Mouse (Mus musculus) forebrain, embryonic 13.5 days (tissue): Measurements from ENCODE around the gene Ndufa5. TPM values are rescaled to one million over a fixed set of nuclear protein-coding genes. Genes with fewer than 3 reads are reported as not detected.

Source experiments
- ATAC-seq: fragments of 200-750 bp; cut with Nextera tagmentation; 2 replicates; pipeline ENCODE4 v1.8.0; 2017
- H3K27ac ChIP-seq: fragments of 300-500 bp; sonication (generic); 2 replicates; pipeline ENCODE4 v1.5.1; 2015; ENCODE audit warnings: inconsistent platforms, mild to moderate bottlenecking, moderate library complexity
- H3K27me3 ChIP-seq: fragments of 300-500 bp; sonication (generic); 2 replicates; pipeline ENCODE4 v1.6.1; 2015; ENCODE audit warnings: mild to moderate bottlenecking, inconsistent platforms
- H3K36me3 ChIP-seq: fragments of 300-500 bp; sonication (generic); 2 replicates; pipeline ENCODE4 v1.6.1; 2015; ENCODE audit warnings: mild to moderate bottlenecking, inconsistent platforms; ENCODE audit not compliant: poor library complexity, severe bottlenecking
- H3K4me1 ChIP-seq: fragments of 300-500 bp; sonication (generic); 2 replicates; pipeline ENCODE4 v1.6.1; 2015; ENCODE audit warnings: inconsistent platforms
- H3K4me2 ChIP-seq: fragments of 300-500 bp; sonication (generic); 2 replicates; pipeline ENCODE4 v1.6.1; 2015; ENCODE audit warnings: inconsistent platforms, mild to moderate bottlenecking, moderate library complexity
- H3K4me3 ChIP-seq: fragments of 300-500 bp; sonication (generic); 2 replicates; pipeline ENCODE4 v1.5.1; 2015; ENCODE audit warnings: mild to moderate bottlenecking, inconsistent platforms
- H3K9ac ChIP-seq: fragments of 300-500 bp; sonication (generic); 2 replicates; pipeline ENCODE4 v1.6.1; 2015; ENCODE audit warnings: mild to moderate bottlenecking, inconsistent platforms
- H3K9me3 ChIP-seq: fragments of 300-500 bp; sonication (generic); replicated peaks from 2 replicates; pipeline ENCODE4 v1.6.1; 2016; ENCODE audit warnings: inconsistent platforms
- WGBS: fragments of 180-500 bp; shearing (Covaris S2); methylation state at CpG from one replicate; pipeline ENCODE4 v1.1.7; 2015; 5-methylcytosine and 5-hydroxymethylcytosine counted together
- polyA plus RNA-seq: library from polyadenylated mRNA; unstranded; fragments of >200 nt; fragmentation: Nextera tagmentation; extraction: Ambion mirVana; gene quantifications from 2 replicates; pipeline ENCODE4 v1.2.1, GENCODE M21; 2015

Ndufa5 gene
- polyA plus RNA-seq, 1 experiment from 2014 or later: 362 TPM

DNA sequence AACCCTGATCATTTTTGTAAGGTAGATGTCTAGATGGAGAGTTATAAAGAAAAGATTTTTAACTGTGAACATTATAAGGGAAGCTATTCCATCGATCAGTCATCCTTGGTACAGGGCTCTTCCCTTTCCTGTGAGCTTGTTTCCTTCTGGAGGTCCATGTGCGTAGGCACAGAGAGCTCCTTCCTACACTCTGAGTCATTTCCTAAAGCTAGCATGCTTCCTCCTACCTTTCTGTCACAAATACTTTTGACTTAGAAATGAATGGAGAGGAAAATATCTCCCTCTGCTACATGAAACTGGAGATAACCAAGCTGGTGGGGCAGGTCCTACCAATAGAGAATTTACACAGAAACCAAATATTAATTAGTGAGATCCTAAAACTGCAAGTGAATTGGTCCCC, 22.0 kb upstream of the Ndufa5 start:
- Histone ChIP-seq H3K36me3 (no peaks in the 10 kb centered on the region), H3K27ac (no peak overlapping the region), H3K27me3 (no peaks in the 10 kb centered on the region), H3K9me3 (no peaks in the 10 kb centered on the region), H3K4me1 (no peaks in the 10 kb centered on the region), H3K4me2 (no peak overlapping the region), H3K4me3 (no peak overlapping the region), H3K9ac (no peak overlapping the region)
- ATAC-seq: no peak
- 91% methylated on average over 2 of the region's 2 CpGs for WGBS

DNA sequence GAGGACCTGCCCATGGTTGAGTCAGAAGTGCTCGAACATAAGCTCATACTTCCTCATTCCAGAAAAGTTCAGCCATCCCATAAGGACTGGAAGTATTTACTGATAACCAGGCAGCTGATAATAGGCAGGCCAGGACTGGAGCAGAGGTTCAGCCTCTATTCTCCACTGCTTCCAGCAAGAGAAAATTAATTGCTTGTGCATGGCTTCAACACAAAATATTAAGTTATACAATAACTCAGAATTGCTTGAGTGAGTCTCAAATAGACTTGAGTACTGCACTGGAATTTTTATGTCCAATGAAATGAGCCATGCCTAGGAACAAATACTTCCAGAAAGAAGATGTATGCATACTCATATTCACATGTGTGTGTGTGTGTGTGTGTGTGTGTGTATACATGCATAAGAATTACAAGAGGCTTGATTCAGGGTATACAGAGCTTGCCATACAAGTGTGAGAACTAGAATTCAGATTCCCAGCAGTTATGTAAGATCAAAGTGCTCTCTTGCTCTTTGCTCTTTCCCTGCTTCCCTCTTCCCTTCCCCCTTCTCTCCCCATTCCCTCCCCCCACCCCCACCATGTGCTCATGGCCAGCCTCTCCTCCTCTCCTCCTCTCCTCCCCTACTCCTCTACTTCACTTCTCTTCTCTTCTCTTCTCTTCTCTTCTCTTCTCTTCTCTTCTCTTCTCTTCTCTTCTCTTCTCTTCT, 19.1 kb upstream of the Ndufa5 start:
- no peaks in the 10 kb centered on the region for H3K27me3 ChIP-seq
- no peak overlapping the region for H3K4me3 ChIP-seq
- H3K27ac ChIP-seq: no peak overlapping the region
- H3K36me3 ChIP-seq: no peaks in the 10 kb centered on the region
- no peak overlapping the region for H3K9ac ChIP-seq
- no peak overlapping the region for H3K4me2 ChIP-seq
- no peak for ATAC-seq
- no peaks in the 10 kb centered on the region for H3K9me3 ChIP-seq
- WGBS: 90% methylated on average over 1 of the region's 1 CpGs
- no peaks in the 10 kb centered on the region for H3K4me1 ChIP-seq

DNA sequence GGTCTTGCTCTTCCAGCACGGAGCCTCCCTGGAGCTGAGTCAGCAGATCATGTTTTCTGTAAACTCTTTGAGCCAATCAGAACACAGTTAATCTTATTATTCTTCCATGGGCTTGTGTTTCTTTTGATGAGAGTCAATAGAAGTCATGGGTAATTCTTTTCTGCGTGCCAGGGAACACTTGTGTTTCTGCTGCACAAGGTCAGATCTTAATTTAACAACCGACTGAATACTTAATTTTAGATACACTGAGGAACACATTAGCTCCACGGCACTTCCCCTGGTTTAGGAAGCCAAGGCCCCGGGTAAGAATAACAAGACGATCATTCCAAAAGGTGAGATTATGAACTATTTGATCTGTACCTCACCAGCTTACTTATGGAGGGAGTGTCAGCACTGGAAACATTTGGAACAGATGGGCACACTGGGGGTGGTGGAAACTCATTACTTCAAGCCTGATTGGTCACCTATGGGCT, 15.3 kb upstream of the Ndufa5 start:
- H3K9me3 ChIP-seq: no peaks in the 10 kb centered on the region
- H3K27me3 ChIP-seq: no peaks in the 10 kb centered on the region
- H3K4me3 ChIP-seq: no peak overlapping the region
- 72% methylated on average over 6 of the region's 6 CpGs for WGBS
- H3K36me3 ChIP-seq: no peaks in the 10 kb centered on the region
- no peak for ATAC-seq
- H3K27ac ChIP-seq: no peak overlapping the region
- H3K4me1 ChIP-seq: no peaks in the 10 kb centered on the region
- no peak overlapping the region for H3K9ac ChIP-seq
- H3K4me2 ChIP-seq: no peak overlapping the region

DNA sequence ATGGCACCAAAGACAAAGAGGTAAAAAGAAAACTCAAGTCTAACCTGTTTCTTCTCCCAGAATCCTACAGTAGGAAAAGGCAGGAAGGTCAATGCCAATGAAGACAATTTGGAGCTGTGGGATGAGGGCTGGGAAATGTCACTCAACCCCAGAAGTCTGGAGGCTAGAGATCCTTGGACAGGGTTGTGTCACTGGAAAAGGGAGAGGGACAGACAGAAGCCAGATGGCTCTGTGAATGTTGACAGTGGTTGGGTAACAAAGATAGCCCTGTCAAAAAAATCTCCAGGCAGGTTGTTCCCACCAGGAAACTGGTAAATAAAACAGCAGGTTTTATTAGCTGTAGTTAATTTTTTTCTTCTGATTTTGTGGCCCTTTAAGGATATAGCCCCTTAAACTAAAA, 14.6 kb upstream of the Ndufa5 start:
- Histone ChIP-seq H3K4me3 (no peak overlapping the region), H3K27me3 (no peaks in the 10 kb centered on the region), H3K4me1 (no peaks in the 10 kb centered on the region), H3K4me2 (no peak overlapping the region), H3K9me3 (no peaks in the 10 kb centered on the region), H3K27ac (no peak overlapping the region), H3K9ac (no peak overlapping the region), H3K36me3 (no peaks in the 10 kb centered on the region)
- no peak for ATAC-seq

DNA sequence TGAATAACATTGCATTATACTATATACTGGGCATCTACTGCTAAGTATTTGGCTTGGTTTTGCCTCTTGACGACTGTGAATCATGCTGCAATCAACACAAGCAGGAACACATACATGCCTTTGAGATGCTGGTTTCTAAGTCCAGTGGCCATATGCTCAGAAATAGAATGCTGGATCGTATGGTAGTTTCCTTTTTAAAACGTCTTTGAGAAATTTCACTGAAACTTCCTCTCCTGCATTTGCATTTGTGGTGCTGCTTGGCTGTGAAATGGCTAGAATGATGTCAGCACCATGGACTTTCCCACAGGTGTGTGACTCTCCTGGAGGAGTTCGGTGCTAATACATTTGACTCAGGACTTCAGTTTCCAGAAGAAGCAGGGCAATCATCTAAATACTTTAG, 12.3 kb upstream of the Ndufa5 start:
- H3K9me3 ChIP-seq: no peaks in the 10 kb centered on the region
- ATAC-seq: no peak
- no peak overlapping the region for H3K4me2 ChIP-seq
- no peaks in the 10 kb centered on the region for H3K4me1 ChIP-seq
- H3K27ac ChIP-seq: no peak overlapping the region
- H3K27me3 ChIP-seq: no peaks in the 10 kb centered on the region
- no peaks in the 10 kb centered on the region for H3K36me3 ChIP-seq
- H3K4me3 ChIP-seq: no peak overlapping the region
- 75% methylated on average over 4 of the region's 4 CpGs for WGBS
- no peak overlapping the region for H3K9ac ChIP-seq

DNA sequence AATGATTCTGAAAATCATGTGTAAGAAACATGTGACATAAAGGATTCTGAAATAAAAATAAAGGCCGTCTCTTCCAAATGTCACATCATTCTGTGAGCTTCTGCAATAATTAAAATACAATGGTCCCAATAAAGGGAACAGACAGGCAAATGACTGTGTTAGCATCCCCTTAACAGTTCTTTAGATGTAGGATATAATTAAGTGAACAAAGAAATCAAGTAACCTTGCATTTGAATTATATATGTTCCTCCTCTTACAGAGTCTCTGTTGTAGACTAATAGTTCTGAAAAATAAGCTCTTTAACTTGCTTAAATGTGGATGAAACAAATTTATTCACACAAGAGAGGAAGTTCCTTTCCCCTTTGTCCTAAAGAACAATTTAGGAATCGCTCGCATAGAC, 10.6 kb upstream of the Ndufa5 start:
- no peak overlapping the region for H3K27ac ChIP-seq
- H3K4me1 ChIP-seq: no peaks in the 10 kb centered on the region
- 85% methylated on average over 3 of the region's 3 CpGs for whole genome bisulfite sequencing
- H3K4me3 ChIP-seq: no peak overlapping the region
- H3K27me3 ChIP-seq: no peaks in the 10 kb centered on the region
- ATAC-seq: peak; percentile 51; the same call in 1 of the 2 replicates
- no peak overlapping the region for H3K9ac ChIP-seq
- H3K9me3 ChIP-seq: no peaks in the 10 kb centered on the region
- H3K4me2 ChIP-seq: no peak overlapping the region
- H3K36me3 ChIP-seq: no peaks in the 10 kb centered on the region

DNA sequence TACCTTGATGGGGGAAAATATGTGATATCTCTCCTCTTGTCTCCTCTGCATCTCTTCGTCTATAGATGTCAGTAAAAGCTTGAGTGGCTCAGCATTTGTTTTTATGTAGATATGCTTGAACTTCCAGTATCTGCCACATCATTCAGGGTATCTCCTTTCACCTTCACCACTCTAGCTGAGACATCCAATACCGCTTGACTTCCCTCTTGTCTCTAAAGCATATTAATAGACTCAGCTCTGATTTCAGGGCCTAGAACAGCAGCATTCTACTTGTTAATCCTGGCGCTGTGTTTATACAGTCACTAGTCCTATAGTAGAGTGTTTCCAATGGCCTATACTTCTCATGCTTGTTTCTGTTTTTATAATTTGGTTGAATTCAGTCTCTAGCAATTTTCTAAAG, 5.0 kb upstream of the Ndufa5 start:
- H3K27ac ChIP-seq: no peak overlapping the region
- 80% methylated on average over 3 of the region's 3 CpGs for WGBS
- H3K27me3 ChIP-seq: no peaks in the 10 kb centered on the region
- no peaks in the 10 kb centered on the region for H3K9me3 ChIP-seq
- H3K4me1 ChIP-seq: peaks cover 6% of the 10 kb centered on the region
- no peak overlapping the region for H3K9ac ChIP-seq
- H3K4me2 ChIP-seq: no peak overlapping the region
- no peak for ATAC-seq
- no peak overlapping the region for H3K4me3 ChIP-seq
- no peaks in the 10 kb centered on the region for H3K36me3 ChIP-seq

DNA sequence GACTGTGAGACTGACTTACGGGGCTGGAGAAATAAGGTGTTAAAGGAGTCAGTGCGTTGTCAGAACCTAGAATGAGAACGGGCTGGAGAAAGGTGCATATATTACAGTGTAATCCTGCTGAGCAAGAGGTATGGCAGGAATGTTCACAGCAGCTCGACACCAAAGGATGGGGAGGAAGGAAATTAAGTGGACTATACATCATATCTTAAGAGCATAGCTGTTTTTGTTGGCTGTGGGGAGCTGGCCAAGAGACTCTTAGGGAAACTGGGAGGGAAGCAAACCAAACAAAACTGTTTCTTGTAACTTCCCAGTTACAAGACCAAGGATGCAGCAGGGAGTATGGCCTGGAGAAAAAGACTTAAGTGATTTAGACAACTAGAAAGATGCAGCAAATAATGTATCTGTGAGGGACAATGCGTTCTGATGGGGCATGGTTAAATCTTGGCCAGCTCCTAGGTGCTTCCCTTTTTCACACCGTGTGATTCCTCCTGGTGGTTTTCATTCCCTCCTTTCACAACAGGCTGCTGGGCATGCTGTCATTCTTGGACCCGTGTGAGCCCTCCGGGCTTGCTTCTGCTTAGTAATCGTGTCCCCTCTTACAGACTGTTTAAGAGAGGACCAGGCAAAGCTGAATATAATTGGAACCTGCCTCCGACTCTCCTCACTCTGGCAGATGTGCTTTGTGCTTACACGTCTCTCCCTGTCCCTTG, 3.1 kb upstream of the Ndufa5 start:
- no peaks in the 10 kb centered on the region for H3K27me3 ChIP-seq
- ATAC-seq: no peak
- WGBS: 62% methylated on average over 11 of the region's 11 CpGs
- H3K4me3 ChIP-seq: no peak overlapping the region
- peak overlapping the region; percentile 37 for H3K4me2 ChIP-seq
- H3K27ac ChIP-seq: no peak overlapping the region
- H3K9ac ChIP-seq: no peak overlapping the region
- H3K9me3 ChIP-seq: no peaks in the 10 kb centered on the region
- no peaks in the 10 kb centered on the region for H3K36me3 ChIP-seq
- peaks cover 16% of the 10 kb centered on the region for H3K4me1 ChIP-seq

DNA sequence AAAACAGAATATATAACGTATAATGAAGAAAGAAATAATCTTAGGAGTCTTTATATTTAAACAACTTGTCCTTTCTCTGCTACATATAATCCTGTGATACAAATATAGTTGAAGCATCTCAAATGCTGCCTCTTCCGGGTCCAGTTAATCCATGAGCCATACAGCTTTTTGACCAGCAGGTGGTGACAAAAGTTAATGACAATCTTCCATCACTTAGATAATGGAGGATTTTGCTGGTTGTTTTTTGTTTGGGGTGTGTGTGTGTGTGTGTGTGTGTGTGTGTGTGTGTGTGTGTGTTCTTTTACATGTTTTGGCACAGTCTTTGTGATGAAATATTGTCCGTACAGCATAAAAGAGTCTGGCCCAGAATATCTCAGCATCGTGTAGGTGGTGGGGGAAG, 2.4 kb upstream of the Ndufa5 start:
- H3K4me2 ChIP-seq: peak overlapping the region; percentile 37
- no peak for ATAC-seq
- peaks cover 20% of the 10 kb centered on the region for H3K4me1 ChIP-seq
- H3K9ac ChIP-seq: no peak overlapping the region
- H3K36me3 ChIP-seq: no peaks in the 10 kb centered on the region
- no peak overlapping the region for H3K27ac ChIP-seq
- H3K9me3 ChIP-seq: no peaks in the 10 kb centered on the region
- H3K4me3 ChIP-seq: no peak overlapping the region
- WGBS: 27% methylated on average over 4 of the region's 4 CpGs
- H3K27me3 ChIP-seq: no peaks in the 10 kb centered on the region

DNA sequence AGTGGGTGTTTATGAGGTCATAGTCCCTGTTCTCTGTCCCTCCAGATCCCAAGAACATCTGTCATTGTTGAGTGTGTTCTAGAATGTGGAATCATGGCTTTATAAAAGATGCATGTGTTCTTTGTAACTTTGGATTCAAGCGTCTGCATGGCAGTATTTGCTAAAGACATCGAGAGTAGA, 141 bp upstream of the Ndufa5 start, which contains the start of gene Asb15:
Gene Asb15, plus strand, starts transcription at position 81 of the 180 bp plus-strand sequence.
- H3K4me2 ChIP-seq: peak within 1 kb of the TSS; percentile 78
- H3K4me1 ChIP-seq: peaks cover 20% of the 10 kb centered on the region
- H3K4me3 ChIP-seq: peak within 1 kb of the TSS; percentile 85
- no peaks in the 10 kb centered on the region for H3K9me3 ChIP-seq
- no peak for ATAC-seq
- no peaks in the 10 kb centered on the region for H3K36me3 ChIP-seq
- H3K9ac ChIP-seq: peak within 1 kb of the TSS; percentile 80
- 54% methylated on average over 2 of the region's 2 CpGs for WGBS
- no peak within 1 kb of the TSS for H3K27ac ChIP-seq
- H3K27me3 ChIP-seq: no peaks in the 10 kb centered on the region

DNA sequence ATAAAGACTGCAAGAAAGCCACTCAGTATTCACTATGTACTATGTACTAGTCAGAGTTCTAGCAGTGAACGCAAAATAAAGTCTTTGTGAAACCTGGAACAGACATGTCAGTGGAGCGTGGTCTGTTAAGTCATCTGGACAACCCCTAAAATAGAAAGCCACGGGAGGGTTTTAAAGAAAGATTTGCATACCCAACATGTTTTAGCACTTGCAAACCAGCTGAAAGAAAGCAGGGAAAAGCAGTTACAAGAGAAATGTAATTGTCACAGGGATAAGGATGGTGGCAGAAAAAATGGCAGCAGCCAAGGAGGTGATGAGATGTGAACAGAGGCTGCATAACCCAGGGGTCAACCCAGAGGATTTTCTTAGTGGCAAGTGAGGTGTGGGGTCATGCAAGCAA, 2.1 kb downstream of the Ndufa5 start:
- H3K27ac ChIP-seq: no peak overlapping the region
- H3K27me3 ChIP-seq: no peaks in the 10 kb centered on the region
- WGBS: 87% methylated on average over 3 of the region's 3 CpGs
- H3K9me3 ChIP-seq: no peaks in the 10 kb centered on the region
- no peak overlapping the region for H3K4me2 ChIP-seq
- peaks cover 18% of the 10 kb centered on the region for H3K36me3 ChIP-seq
- no peak for ATAC-seq
- no peak overlapping the region for H3K9ac ChIP-seq
- peaks cover 20% of the 10 kb centered on the region for H3K4me1 ChIP-seq
- H3K4me3 ChIP-seq: peak overlapping the region; percentile 85; the same call in 1 of the 2 replicates

DNA sequence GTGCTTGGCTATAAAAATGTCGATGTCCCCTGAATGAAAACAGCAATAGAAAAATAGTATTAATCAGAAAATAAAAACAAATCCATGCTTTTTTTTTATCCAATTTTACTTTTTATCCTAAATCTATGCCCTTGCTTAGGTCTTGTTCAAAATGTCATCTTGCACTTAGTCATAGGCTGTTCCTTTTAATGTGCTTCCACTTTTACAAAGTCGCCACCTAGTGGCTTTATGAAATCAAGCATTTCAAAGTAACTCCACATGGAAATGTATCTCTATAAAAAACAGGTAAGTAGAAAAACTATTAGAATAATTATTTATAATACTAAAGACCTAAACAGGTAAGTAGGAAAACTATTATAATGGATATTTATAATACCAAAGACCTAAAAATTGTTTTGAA, 11.6 kb downstream of the Ndufa5 start:
- no peak overlapping the region for H3K9ac ChIP-seq
- H3K27ac ChIP-seq: no peak overlapping the region
- H3K9me3 ChIP-seq: no peaks in the 10 kb centered on the region
- peaks cover 10% of the 10 kb centered on the region for H3K4me1 ChIP-seq
- no peak overlapping the region for H3K4me2 ChIP-seq
- H3K27me3 ChIP-seq: no peaks in the 10 kb centered on the region
- 43% methylated on average over 2 of the region's 2 CpGs for WGBS
- H3K36me3 ChIP-seq: peaks cover 32% of the 10 kb centered on the region
- H3K4me3 ChIP-seq: no peak overlapping the region
- peak; percentile 65 for ATAC-seq
